Mouse (Mus musculus) embryonic facial prominence, embryonic 11.5 days (tissue): ENCODE data around the gene Edn1. TPM values are rescaled to one million over a fixed set of nuclear protein-coding genes. Genes with fewer than 3 reads are reported as not detected.
A peak's percentile ranks its signal among the peaks of the same experiment; 100 is the strongest.

ENCODE experiments used
- ATAC-seq: fragments of 200-750 bp; cut with Nextera tagmentation; replicated peaks from 2 replicates; pipeline ENCODE4 v1.8.0; 2017; ENCODE audit warnings: low read depth; ENCODE audit not compliant: insufficient number of reproducible peaks, low FRiP score, low TSS enrichment
- DNase-seq: peaks from one replicate; pipeline ENCODE4 v3.0.0-alpha.2; 2015; ENCODE audit warnings: low spot score
- H3K27ac ChIP-seq: fragments of 300-500 bp; sonication (generic); replicated peaks from 2 replicates; pipeline ENCODE4 v1.5.1; 2014; ENCODE audit warnings: mild to moderate bottlenecking, low read depth, low read length, control low read depth
- H3K27me3 ChIP-seq: fragments of 300-500 bp; sonication (generic); 2 replicates; pipeline ENCODE4 v1.6.1; 2014; ENCODE audit warnings: mild to moderate bottlenecking, low read length, moderate library complexity, mixed read lengths; ENCODE audit not compliant: control insufficient read depth, insufficient read depth
- H3K36me3 ChIP-seq: fragments of 300-500 bp; sonication (generic); replicated peaks from 2 replicates; pipeline ENCODE4 v1.6.1; 2014; ENCODE audit warnings: low read depth, mild to moderate bottlenecking, low read length, moderate library complexity, mixed read lengths; ENCODE audit not compliant: control insufficient read depth, insufficient read depth
- H3K4me1 ChIP-seq: fragments of 300-500 bp; sonication (generic); 2 replicates; pipeline ENCODE4 v1.6.1; 2014; ENCODE audit warnings: low read length, mixed read lengths; ENCODE audit not compliant: control insufficient read depth, insufficient read depth
- H3K4me2 ChIP-seq: fragments of 300-500 bp; sonication (generic); 2 replicates; pipeline ENCODE4 v1.6.1; 2014; ENCODE audit warnings: low read depth, mild to moderate bottlenecking, control low read depth, low read length, moderate library complexity
- H3K4me3 ChIP-seq: fragments of 300-500 bp; sonication (generic); 2 replicates; pipeline ENCODE4 v1.5.1; 2014; ENCODE audit warnings: low read depth, low read length, control low read depth
- H3K9ac ChIP-seq: fragments of 300-500 bp; sonication (generic); replicated peaks from 2 replicates; pipeline ENCODE4 v1.6.1; 2014; ENCODE audit warnings: mild to moderate bottlenecking, control low read depth, low read length
- H3K9me3 ChIP-seq: fragments of 300-500 bp; sonication (generic); replicated peaks from 2 replicates; pipeline ENCODE4 v1.6.1; 2016; ENCODE audit warnings: mild to moderate bottlenecking, low read length, inconsistent platforms, mixed read lengths; ENCODE audit not compliant: control insufficient read depth
- WGBS: fragments of 180-500 bp; shearing (Covaris S2); extraction: QIAGEN DNeasy Blood & Tissue Kit; methylation state at CpG from one replicate; pipeline ENCODE4 v1.1.7; 2014; 5-methylcytosine and 5-hydroxymethylcytosine counted together
- polyA plus RNA-seq: library from polyadenylated mRNA; unstranded; fragments of >200 nt; fragmentation: Nextera tagmentation; extraction: Ambion mirVana; gene quantifications from 2 replicates; pipeline ENCODE4 v1.2.1, GENCODE M21; 2014

Edn1 gene
- 1.4 and 2.0 TPM in 2 replicates for polyA plus RNA-seq

DNA sequence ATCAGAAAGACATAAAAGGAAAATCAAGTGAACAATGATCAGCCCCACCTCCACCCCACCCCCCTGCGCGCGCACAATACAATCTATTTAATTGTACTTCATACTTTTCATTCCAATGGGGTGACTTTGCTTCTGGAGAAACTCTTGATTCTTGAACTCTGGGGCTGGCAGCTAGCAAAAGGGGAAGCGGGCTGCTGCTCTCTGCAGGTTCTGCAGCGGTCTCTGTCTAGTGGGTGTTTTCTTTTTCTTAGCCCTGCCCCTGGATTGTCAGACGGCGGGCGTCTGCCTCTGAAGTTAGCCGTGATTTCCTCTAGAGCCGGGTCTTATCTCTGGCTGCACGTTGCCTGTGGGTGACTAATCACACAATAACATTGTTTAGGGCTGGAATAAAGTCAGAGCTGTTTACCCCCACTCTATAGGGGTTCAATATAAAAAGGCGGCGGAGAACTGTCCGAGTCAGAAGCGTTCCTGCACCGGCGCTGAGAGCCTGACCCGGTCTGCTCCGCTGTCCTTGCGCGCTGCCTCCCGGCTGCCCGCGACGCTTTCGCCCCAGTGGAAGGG lies at the start of gene Edn1:
Gene Edn1, plus strand, starts transcription at position 316 of the 561 bp plus-strand sequence.
- Histone ChIP-seq H3K27ac (no peak within 1 kb of the TSS), H3K9ac (no peak within 1 kb of the TSS), H3K4me3 (peak within 1 kb of the TSS; percentile 12), H3K36me3 (no peaks in the 10 kb centered on the region), H3K9me3 (no peaks in the 10 kb centered on the region), H3K27me3 (peaks cover 11% of the 10 kb centered on the region), H3K4me2 (peak within 1 kb of the TSS; percentile 38), H3K4me1 (no peaks in the 10 kb centered on the region)
- DNase-seq (peak; percentile 49), ATAC-seq (0 out of 2 replicates have a peak, but pooled peaks have one; percentile 49)
- WGBS = 0% methylated on average over 26 of the region's 26 CpGs

DNA sequence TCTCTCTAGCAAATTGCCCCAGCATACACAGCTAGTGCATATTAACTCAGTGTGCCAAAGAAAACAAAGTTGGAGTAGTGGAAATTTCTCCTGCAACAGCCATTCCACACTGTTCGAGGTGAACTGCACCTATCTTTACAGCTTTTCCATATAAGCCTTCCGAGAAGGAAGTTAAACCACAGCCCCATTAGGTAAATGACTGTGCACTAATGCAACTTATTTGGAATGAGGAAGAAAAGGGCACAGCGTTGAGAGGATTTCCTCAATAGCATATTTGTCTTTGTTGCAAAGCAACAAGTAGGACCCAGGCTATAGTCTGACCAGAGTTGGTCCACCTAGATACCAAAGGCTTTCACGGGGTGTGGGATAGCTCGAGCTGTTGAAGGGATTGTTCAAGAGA lies 47.5 kb upstream of the Edn1 start:
- no peak for DNase-seq
- ATAC-seq = no peak
- H3K27ac ChIP-seq = no peak overlapping the region
- no peaks in the 10 kb centered on the region for H3K36me3 ChIP-seq
- H3K4me1 ChIP-seq = no peaks in the 10 kb centered on the region
- WGBS = 92% methylated on average over 5 of the region's 5 CpGs
- H3K4me3 ChIP-seq = no peak overlapping the region
- no peak overlapping the region for H3K4me2 ChIP-seq
- H3K27me3 ChIP-seq = no peaks in the 10 kb centered on the region
- H3K9me3 ChIP-seq = no peaks in the 10 kb centered on the region
- no peak overlapping the region for H3K9ac ChIP-seq

DNA sequence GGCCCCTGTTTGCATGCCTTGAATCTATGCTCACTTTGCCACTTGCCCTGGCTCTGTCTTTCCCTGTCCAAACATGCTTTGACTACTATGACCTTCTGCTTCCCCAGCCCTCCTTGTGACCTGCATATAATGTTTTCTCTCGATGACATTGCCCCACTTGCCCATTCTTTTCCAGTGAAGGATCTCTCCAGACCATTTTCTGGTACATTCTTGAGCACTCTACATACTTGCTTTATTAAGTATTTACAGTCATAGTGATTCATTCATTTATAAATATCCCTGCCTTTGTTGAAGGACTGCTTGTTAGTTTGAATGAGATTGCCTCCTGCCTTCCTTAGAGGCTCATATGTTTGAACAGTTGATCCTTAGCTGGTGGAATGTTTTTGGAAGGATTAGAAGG lies 46.2 kb upstream of the Edn1 start:
- no peaks in the 10 kb centered on the region for H3K4me1 ChIP-seq
- DNase-seq = no peak
- no peak overlapping the region for H3K9ac ChIP-seq
- no peak overlapping the region for H3K4me3 ChIP-seq
- no peak overlapping the region for H3K27ac ChIP-seq
- H3K27me3 ChIP-seq = no peaks in the 10 kb centered on the region
- no peaks in the 10 kb centered on the region for H3K36me3 ChIP-seq
- ATAC-seq = no peak
- no peak overlapping the region for H3K4me2 ChIP-seq
- H3K9me3 ChIP-seq = no peaks in the 10 kb centered on the region
- whole genome bisulfite sequencing = 69% methylated on average over 1 of the region's 1 CpGs

DNA sequence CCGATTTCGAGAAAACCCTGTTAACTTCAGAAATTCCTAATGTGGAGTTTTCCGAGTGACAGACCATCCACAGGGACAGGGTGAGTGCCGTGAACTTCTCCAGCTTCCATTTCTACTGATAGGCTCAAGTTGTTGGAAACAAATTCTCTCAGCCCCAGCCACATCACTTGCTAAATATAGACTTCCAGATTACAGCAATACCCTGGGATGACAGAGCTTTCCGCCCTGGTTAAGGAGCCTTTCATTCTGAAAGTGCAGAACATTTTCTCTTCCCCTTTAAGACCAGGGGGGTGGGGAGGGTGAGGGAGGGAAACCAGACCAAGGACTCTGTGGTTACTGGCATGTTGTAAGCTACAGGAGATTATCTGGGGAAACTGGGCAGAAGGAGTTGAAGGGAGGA lies 42.9 kb upstream of the Edn1 start:
- Histone ChIP-seq H3K36me3 (no peaks in the 10 kb centered on the region), H3K9me3 (no peaks in the 10 kb centered on the region), H3K4me1 (no peaks in the 10 kb centered on the region), H3K27me3 (no peaks in the 10 kb centered on the region), H3K4me2 (no peak overlapping the region), H3K4me3 (no peak overlapping the region), H3K27ac (no peak overlapping the region), H3K9ac (no peak overlapping the region)
- 89% methylated on average over 5 of the region's 5 CpGs for WGBS
- DNase-seq (no peak), ATAC-seq (no peak)

DNA sequence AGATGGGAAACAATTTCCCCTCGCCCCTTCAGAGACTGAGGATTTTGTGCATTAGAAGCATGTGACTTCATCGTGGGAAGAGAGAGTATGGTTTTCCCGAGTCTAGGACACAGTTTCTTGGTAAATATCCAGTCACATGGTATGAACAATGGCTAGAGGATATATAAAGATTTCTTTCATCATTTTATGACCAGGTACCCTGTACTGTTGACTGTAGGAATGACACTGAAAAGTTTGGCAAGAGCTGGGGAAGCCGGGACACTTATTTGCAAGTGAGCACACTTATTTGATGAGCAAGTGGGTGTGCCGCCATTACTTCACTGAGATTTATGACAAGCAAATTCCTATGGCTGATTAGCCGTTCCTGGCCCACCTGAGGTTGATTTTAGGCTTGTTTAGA lies 40.6 kb upstream of the Edn1 start:
- Histone ChIP-seq H3K27me3 (no peaks in the 10 kb centered on the region), H3K4me2 (no peak overlapping the region), H3K4me3 (no peak overlapping the region), H3K9ac (no peak overlapping the region), H3K9me3 (no peaks in the 10 kb centered on the region), H3K27ac (no peak overlapping the region), H3K36me3 (no peaks in the 10 kb centered on the region), H3K4me1 (no peaks in the 10 kb centered on the region)
- 88% methylated on average over 6 of the region's 6 CpGs for WGBS
- DNase-seq = no peak
- no peak for ATAC-seq

DNA sequence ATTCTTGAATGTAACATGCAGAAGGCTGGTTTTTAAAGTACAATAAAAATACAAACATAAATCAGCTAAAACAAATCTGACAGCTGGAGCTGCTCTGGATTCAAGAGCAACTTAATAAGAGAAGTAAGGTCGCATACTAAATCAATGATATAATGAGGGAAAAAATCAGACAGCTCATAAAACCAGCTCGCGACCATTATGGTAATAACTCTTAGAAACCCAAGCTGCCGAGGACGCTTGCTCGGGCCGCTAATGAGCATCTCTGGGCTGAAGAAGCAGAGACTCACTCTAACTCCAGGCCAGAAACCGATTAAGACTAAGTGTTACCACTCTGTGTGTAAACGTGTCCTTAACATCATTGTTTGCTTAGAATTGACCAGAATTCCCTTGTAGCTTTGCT lies 31.2 kb upstream of the Edn1 start:
- H3K9ac ChIP-seq = no peak overlapping the region
- ATAC-seq = no peak
- H3K4me1 ChIP-seq = no peaks in the 10 kb centered on the region
- no peak overlapping the region for H3K4me3 ChIP-seq
- H3K9me3 ChIP-seq = no peaks in the 10 kb centered on the region
- no peak overlapping the region for H3K27ac ChIP-seq
- no peaks in the 10 kb centered on the region for H3K36me3 ChIP-seq
- H3K4me2 ChIP-seq = no peak overlapping the region
- no peak for DNase-seq
- no peaks in the 10 kb centered on the region for H3K27me3 ChIP-seq
- 88% methylated on average over 9 of the region's 9 CpGs for WGBS

DNA sequence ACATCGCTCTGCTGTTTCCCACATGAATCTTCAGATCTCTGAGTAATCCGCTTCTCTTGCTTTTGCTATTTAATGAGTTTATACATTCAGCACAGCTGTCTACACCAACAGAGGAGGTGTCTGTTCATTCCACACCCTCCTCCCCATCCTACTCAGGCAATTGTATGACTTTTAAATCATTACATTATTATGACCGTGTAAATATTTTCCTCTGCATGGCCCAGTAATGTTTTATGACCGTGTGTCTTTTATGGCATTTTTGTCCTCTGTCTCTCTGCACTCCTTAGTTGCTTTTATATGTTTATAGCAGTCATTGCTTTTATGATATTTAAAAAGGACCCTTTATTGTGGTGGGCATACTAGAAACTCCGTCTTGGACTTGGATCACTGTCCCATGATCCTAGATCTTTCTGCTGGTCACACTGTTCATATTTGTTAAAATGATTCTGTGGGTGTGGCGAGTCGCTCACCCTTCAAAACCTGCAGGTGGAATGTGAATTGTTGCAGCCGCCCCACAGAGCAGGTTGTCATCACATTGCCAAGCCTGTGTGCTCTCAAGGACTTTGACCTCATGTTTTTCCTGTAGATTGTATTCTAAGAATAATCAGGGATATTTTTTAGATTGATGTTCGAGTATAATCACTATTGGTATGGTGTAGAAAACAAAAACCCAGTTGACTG lies 24.4 kb upstream of the Edn1 start:
- 90% methylated on average over 9 of the region's 9 CpGs for WGBS
- Histone ChIP-seq H3K36me3 (no peaks in the 10 kb centered on the region), H3K4me2 (no peak overlapping the region), H3K27ac (no peak overlapping the region), H3K9ac (no peak overlapping the region), H3K4me3 (no peak overlapping the region), H3K4me1 (no peaks in the 10 kb centered on the region), H3K27me3 (no peaks in the 10 kb centered on the region), H3K9me3 (no peaks in the 10 kb centered on the region)
- DNase-seq (no peak), ATAC-seq (no peak)

DNA sequence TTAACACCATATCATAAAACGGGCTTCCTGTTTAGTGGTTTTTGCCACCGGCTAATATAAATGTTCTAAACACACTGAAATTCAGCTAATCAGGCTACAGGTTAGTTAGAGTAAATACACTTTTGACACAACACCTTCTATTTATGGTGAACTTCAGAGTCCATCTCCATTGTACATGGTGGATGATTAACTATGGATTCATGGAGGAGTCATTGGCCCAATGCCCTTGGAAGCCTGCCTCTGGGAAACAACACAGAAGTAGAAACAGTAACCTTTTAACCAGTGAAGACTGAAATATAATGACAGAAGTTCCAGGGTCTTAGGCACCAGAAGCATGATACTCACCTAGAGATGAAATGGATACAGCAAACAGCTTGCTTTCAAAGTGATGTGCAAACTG lies 23.5 kb upstream of the Edn1 start:
- Histone ChIP-seq H3K4me2 (no peak overlapping the region), H3K27ac (no peak overlapping the region), H3K9me3 (no peaks in the 10 kb centered on the region), H3K4me3 (no peak overlapping the region), H3K4me1 (no peaks in the 10 kb centered on the region), H3K27me3 (no peaks in the 10 kb centered on the region), H3K9ac (no peak overlapping the region), H3K36me3 (no peaks in the 10 kb centered on the region)
- DNase-seq (no peak), ATAC-seq (no peak)
- 91% methylated on average over 2 of the region's 2 CpGs for WGBS
